Mouse (Mus musculus): ENCODE data around the gene Tspan11.

GRCm38 (mm10) chr6:127901261-127901660 lies 13.9 kb downstream of the Tspan11 start:
- TF ChIP-seq CTCF (conservative IDR thresholded peaks at IDR 0.05; ENCODE audit: insufficient read depth, insufficient read length, low read depth, low read length) (no peak), POLR2A (IDR thresholded peaks at IDR 0.05; ENCODE audit: low read depth, low read length) (no peak)

Measured in kidney, adult 2 months (tissue).